Mouse (Mus musculus) urinary bladder, postnatal 36 days (tissue): Measurements from ENCODE around the gene Slc2a1.

Experiments used
- DNase-seq, 2 experiments: peaks; one replicate each; pipeline ENCODE4 v3.0.0; 2022; ENCODE audit warnings: low spot score in 2 of 2, mixed read lengths in 1 of 2

Gene Slc2a1

DNA sequence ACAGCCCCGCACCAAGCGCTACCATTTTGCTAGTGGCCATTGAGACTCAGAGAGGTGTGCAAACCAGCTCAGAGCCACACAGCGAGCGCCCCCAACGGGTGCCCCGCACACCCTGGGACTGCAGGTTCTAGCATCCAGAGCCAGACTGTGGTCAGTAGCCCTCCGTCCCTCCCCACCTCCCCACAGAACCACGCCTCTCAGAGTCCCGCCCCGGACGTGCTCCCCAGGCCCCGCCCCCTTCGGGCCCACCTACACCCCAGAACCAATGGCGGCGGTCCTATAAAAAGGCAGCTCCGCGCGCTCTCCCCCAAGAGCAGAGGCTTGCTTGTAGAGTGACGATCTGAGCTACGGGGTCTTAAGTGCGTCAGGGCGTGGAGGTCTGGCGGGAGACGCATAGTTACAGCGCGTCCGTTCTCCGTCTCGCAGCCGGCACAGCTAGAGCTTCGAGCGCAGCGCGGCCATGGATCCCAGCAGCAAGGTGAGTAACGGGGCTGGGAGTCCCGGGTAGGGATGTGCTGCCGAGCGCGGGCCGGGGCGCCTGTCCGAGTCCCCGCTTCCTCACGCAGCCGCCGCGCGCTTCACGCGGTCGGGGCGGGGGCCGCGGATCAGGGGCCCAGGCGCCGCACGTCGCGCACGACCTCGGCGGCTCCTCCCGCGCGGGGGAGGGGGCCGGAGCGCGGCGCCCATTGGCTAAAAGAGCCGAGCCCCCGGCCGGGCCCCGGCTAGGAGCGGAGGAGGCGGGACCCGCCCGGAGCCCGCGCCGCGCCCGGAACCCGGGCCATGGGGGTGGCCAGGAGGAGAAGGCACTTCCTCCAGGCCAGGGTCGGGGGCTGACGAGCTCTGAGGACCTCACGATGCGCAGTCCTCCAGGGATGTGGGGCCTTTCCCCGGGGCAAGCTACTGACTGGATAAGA lies at the start of gene Slc2a1:
TSS of gene Slc2a1 (plus strand) at position 217 of the 914 bp plus-strand sequence.
- peak; percentile 78 to 86 for DNase-seq

DNA sequence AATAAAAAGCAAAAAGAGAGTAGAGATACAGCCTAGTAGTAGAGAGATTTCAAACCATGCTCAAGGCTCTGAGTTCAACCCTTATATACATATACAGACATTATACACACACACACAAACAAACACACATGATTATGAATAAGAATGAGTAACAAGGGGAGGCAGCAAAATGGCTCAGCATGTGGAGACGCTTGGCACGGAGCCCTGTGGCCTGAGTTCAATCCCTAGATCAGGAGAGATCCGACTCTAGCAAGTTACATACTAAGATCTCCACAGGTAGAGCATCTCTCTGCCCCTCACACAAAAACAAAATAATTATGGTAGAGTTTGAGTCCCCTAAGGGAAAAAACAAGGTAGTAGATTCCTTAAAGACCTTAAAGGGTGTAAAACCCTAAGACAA lies 41.7 kb upstream of the Slc2a1 start:
- DNase-seq, result no peak

- DNase-seq, result peak; percentile 25 to 41
These were observed 41.3 kb upstream of the Slc2a1 start for GRCm38 (mm10) chr4:119067204-119067603.

GRCm38 (mm10) chr4:119068918-119069317 lies 39.6 kb upstream of the Slc2a1 start:
- DNase-seq, result no peak

DNA sequence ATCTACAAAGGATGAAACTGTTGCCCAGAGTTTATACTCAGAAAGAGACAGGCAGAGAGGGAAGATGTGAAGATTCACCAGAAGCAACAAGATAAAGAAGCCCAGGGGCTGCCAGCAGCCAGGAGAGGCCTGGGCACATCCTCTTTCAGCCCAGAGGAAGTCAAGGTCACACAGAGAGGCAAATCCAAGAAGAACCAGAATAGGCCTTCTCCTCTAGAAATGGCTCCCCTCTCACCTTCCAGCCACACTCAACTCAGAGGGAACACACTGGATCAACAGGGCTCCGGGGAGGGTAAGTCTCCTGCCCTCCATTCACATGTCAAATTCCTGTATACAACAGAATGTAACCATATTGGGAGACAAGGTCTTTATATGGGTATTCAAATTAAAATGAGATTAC lies 38.3 kb upstream of the Slc2a1 start:
- DNase-seq, result no peak

- no peak for DNase-seq
These were observed 37.4 kb upstream of the Slc2a1 start for GRCm38 (mm10) chr4:119070959-119071647.

DNA sequence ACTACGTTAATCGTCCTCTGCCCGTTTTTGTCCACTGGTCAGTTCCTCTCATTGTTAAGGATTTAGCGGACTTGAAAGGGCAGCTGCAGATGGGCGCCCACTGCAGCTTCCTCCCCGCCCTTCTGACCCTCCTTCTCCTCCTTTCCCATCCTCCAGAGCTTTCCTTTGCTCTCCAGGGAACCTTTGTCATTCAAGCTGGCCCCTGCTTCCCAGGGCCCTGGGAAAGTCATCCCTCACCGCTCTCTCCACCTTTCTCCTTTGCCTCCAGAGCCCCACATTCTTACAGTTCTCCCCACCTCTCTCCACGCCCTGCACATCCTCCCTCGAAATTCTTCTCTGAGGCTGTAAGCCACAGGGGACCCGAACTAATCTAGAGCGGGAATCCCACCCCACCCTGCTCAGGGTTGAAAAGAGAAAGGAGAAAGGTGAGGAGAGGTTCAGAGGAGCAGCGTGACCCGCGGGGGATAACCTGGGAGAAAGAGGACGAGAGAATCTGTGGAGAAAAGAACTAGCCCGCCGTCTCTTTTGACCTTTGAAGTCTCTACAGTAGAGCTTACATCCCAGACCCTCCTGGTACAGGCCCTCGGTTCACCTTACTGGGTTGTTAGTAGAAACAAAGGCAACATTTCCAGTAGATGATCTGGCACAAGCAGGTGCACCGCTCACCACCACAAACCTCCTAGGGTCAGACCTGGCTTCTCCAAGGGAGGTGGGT lies 36.7 kb upstream of the Slc2a1 start:
- no peak for DNase-seq

DNA sequence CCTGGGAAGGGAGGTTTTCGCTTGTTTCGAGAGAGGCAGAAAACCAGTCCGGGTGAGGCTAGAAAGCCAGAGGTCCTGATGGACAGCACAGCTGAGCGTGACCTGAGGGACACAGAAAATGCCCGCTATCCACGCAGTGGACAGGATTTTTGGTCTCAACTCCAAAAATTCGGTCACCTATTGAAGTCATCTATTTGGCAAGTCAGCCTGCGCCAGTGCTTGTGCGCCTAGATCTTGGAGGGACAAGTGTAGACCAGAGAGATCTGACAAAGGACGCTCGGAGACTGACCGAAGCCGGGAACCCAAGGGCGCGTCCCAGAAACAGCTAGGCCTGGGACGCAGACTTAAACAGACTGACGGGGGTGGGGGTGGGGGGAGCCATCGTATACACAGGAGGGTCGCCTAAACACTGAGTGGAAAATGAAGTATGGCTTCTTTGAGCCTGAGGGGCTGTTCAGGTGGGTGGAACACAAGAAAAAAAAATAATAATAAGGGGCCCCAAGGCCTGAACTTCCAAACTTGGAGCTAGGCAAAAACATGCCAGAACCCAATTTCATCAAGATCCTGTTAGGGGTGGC lies 36.1 kb upstream of the Slc2a1 start:
- no peak for DNase-seq

GRCm38 (mm10) chr4:119072941-119073451 lies 35.5 kb upstream of the Slc2a1 start:
- no peak for DNase-seq

- DNase-seq, result no peak
These were observed 34.9 kb upstream of the Slc2a1 start for GRCm38 (mm10) chr4:119073626-119074025.

DNA sequence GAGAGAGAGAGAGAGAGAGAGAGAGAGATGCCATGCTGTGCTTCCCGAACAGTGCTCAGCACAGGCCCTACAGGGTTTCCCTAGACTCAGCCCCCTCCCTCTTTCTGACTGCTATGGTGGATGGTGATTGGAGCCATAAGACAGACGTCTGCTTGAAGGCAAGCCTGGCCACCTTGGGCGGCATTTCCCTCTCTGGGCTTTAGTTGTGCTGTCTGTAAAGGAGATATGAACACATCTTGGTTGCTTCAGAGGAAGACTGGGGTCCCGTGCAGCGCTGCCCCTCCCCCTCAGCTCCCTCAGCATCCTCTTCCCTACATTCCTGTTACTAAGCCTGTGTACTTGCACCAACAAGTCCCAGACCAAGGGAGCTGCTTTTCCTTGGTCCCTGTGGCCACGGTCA lies 33.9 kb upstream of the Slc2a1 start:
- no peak for DNase-seq

DNA sequence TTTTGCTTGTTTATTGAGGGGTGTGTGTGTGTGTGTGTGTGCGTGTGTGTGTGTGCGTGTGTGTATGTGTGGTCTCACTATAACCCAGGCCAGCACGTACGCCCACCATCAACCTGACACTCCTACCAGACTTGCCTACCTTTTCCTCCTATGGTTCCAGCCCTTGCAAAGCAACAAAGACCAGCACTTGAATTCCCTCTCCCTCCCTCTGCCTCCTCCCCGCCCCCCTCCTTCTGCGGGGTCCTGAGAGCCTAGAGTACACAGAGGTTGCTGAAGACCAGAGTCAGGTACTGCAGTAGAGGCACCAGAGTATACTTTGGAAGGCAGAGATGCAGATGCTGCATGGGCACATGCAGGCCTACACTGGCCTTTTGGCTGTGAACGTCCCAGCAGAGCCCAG lies 33.2 kb upstream of the Slc2a1 start:
- no peak for DNase-seq

GRCm38 (mm10) chr4:119076336-119076735 lies 32.2 kb upstream of the Slc2a1 start:
- no peak for DNase-seq

DNA sequence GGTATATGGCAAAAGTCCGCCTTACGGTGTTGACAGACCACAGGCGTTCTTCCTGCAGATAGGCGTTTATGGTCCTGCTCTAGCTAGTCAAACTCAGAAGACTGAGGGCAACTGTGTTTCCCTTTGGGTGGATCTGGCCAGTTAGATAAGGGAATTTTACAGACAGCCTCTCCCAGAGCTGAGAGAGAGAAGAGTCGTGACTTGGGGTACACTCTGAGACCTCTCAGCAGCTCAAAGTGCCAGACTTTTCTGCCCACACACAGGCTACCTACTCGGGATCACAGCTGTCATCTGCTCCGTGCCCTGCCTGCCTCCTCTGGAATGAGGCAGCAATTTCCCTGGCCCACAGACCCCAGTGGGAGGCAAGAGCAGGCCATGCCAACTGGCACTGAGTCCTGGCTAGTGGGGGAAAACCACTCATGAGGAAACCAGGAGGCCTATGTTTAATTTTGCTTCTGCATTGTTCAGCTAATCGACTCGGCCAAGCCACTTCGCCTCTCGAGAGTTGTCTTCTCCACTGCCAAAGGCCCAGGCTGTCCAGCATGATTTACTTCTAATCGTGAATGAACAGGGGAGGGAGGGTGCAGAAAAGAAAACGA lies 31.3 kb upstream of the Slc2a1 start:
- peak in 1 of 2 experiments; percentile 36 for DNase-seq

GRCm38 (mm10) chr4:119079928-119080327 lies 28.6 kb upstream of the Slc2a1 start:
- DNase-seq, result no peak

GRCm38 (mm10) chr4:119082740-119083231 lies 25.7 kb upstream of the Slc2a1 start:
- DNase-seq, result no peak

DNA sequence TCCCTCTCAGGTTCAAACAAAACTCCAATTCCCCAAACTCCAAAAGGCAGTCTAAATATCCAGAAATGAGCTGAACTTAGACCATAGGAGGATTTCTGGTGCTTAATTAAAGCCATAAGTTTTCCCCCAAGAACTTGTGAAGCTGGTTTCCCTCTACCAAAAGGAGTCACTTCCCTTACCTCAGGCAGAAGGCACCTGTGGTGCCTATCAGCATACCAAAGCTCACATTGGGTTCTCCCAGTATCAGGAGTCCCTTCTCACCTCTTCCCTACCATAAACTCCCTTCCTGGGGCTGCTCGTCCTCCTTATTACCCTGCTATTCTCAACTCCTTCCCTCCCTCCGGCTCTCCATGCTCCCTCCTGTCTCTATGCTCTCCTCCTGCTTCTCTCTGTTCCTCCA lies 20.1 kb upstream of the Slc2a1 start:
- DNase-seq, result no peak

- DNase-seq, result no peak
These were observed 14.6 kb upstream of the Slc2a1 start for GRCm38 (mm10) chr4:119093890-119094289.

GRCm38 (mm10) chr4:119094987-119095386 lies 13.5 kb upstream of the Slc2a1 start:
- DNase-seq, result no peak

GRCm38 (mm10) chr4:119096401-119096800 lies 12.1 kb upstream of the Slc2a1 start:
- no peak for DNase-seq

- no peak for DNase-seq
These were observed 11.1 kb upstream of the Slc2a1 start for GRCm38 (mm10) chr4:119097421-119097820.
